Mouse (Mus musculus) hindbrain, embryonic 10.5 days (tissue): Measurements from ENCODE around the gene Psmb10. TPM values are rescaled to one million over a fixed set of nuclear protein-coding genes. Genes with fewer than 3 reads are reported as not detected.

Experiments
- DNase-seq: peaks from one replicate; pipeline ENCODE4 v3.0.0-alpha.2; 2017; ENCODE audit warnings: low spot score
- H3K27ac ChIP-seq: fragments of 300-500 bp; sonication (generic); 2 replicates; pipeline ENCODE4 v1.5.1; 2016; ENCODE audit warnings: mild to moderate bottlenecking, moderate library complexity
- H3K27me3 ChIP-seq: fragments of 300-500 bp; sonication (generic); 2 replicates; pipeline ENCODE4 v1.6.1; 2016; ENCODE audit warnings: mild to moderate bottlenecking; ENCODE audit not compliant: poor library complexity, insufficient read depth, severe bottlenecking
- H3K36me3 ChIP-seq: fragments of 300-500 bp; sonication (generic); 2 replicates; pipeline ENCODE4 v1.6.1; 2016; ENCODE audit warnings: mild to moderate bottlenecking, moderate library complexity
- H3K4me1 ChIP-seq: fragments of 300-500 bp; sonication (generic); replicated peaks from 2 replicates; pipeline ENCODE4 v1.6.1; 2016; ENCODE audit warnings: mild to moderate bottlenecking
- H3K4me3 ChIP-seq: fragments of 300-500 bp; sonication (generic); 2 replicates; pipeline ENCODE4 v1.5.1; 2016; ENCODE audit warnings: mild to moderate bottlenecking, moderate library complexity
- H3K9me3 ChIP-seq: fragments of 300-500 bp; sonication (generic); 2 replicates; pipeline ENCODE4 v1.6.1; 2016; ENCODE audit warnings: mild to moderate bottlenecking, moderate library complexity
- WGBS: fragments of 180-500 bp; shearing (Covaris S2); methylation state at CpG from one replicate; pipeline ENCODE4 v1.1.7; 2016; 5-methylcytosine and 5-hydroxymethylcytosine counted together
- polyA plus RNA-seq: library from polyadenylated mRNA; unstranded; fragments of >200 nt; fragmentation: Nextera tagmentation; extraction: Ambion mirVana; gene quantifications from 2 replicates; pipeline ENCODE4 v1.2.1, GENCODE M21; 2016

The Psmb10 gene
- polyA plus RNA-seq, 1 experiment from 2014 or later: 32.7 TPM

DNA sequence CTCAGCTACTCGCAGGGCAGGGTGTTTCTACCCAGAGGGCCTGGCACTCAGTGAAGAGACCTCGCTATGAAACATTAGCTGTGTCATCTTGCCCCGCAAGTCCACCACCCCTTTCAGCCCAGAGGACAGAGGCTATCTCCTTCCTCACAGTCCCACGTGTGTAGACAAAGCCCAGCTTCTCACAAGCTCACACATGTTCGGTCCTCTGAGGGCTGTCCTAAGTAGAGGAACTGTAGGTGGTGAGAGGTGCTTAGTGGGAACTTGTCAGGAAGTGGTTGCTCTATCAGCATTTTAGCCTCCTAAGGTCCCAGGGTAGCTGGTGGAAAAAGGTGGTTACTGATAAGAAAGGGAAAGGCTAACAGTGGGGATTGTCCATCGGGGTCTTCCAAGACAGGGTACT lies 3.1 kb downstream of the Psmb10 start:
- no peak overlapping the region for H3K4me3 ChIP-seq

DNA sequence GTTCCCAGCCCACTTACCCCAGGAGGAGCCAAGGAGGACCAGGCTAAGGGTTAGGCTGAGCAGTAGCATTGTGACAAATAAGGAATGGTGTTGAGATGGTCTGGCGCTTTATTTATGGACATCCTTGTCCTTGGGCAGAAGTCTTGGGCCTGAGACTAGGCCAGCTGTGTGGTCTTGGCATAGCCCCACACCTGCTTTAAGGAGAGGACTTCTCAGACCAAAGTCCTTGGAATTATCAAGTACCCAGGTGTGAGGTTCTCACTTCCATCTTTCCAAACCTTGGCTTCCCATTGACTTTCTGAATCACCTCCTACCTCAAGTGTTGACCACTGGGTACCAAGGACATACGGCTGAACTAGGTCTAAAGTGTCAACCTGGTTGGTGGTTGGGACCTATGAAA lies 4.5 kb downstream of the Psmb10 start, which contains the start of gene Ctrl:
Ctrl (minus strand) TSS at position 101 of the 400 bp plus-strand sequence.
- H3K27ac ChIP-seq: no peak within 1 kb of the TSS
- H3K36me3 ChIP-seq: peaks cover 36% of the 10 kb centered on the region
- H3K27me3 ChIP-seq: no peaks in the 10 kb centered on the region
- H3K9me3 ChIP-seq: no peaks in the 10 kb centered on the region
- peaks cover 37% of the 10 kb centered on the region for H3K4me1 ChIP-seq
- no peak for DNase-seq
- 90% methylated on average over 2 of the region's 2 CpGs for WGBS
- H3K4me3 ChIP-seq: no peak within 1 kb of the TSS

More for the DNA sequence above, 3.1 kb downstream of the Psmb10 start:
- Histone ChIP-seq H3K27me3 (no peaks in the 10 kb centered on the region), H3K36me3 (peaks cover 31% of the 10 kb centered on the region), H3K4me1 (peaks cover 37% of the 10 kb centered on the region), H3K27ac (no peak overlapping the region), H3K9me3 (no peaks in the 10 kb centered on the region)
- no peak for DNase-seq
- 81% methylated on average over 6 of the region's 6 CpGs for WGBS

DNA sequence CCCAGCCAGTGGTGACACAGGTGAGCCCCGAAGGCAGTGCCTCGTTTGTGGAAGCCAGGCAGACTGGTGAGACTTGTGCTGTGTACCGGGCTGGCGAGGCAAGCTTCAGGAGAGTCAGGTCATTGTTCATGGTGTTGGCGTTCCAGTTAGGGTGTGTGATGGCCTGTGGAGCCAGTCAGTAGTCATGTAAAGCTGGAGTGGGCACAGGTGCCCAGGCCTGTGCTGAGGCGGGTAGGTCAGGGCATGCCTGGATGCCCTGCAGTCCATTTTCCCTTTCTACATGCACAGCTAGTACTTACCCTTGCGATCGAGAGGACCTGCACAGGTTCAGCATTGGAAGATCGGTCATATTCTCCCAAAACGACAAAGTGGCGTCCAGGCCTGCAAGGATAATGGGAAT lies 5.7 kb downstream of the Psmb10 start:
- Histone ChIP-seq H3K27me3 (no peaks in the 10 kb centered on the region), H3K9me3 (no peaks in the 10 kb centered on the region), H3K36me3 (peaks cover 36% of the 10 kb centered on the region), H3K27ac (no peak overlapping the region), H3K4me1 (peaks cover 28% of the 10 kb centered on the region), H3K4me3 (no peak overlapping the region)
- no peak for DNase-seq
- WGBS: 92% methylated on average over 11 of the region's 11 CpGs

DNA sequence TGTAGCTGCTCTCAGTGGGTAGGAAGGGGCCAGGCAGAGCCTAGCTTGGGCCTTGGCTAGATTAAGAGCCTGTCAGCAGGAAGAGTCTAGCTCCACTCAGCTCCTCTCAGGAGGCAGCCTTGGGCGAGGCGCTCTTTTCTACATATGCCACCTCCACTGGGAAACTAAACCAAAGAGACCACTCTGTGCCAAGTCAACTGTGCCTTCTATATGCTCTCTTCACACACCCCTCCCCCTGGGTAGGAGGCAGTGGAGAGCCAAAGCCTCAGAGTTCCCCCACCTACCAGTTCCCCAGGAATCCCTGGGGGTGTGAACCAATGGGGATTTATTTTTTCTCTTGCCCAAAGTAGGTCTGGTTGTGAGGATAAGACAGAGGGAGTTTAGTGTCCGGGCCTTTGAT lies 7.0 kb downstream of the Psmb10 start:
- H3K9me3 ChIP-seq: no peaks in the 10 kb centered on the region
- DNase-seq: no peak
- WGBS: 96% methylated on average over 3 of the region's 3 CpGs
- no peak overlapping the region for H3K27ac ChIP-seq
- H3K36me3 ChIP-seq: peaks cover 40% of the 10 kb centered on the region
- H3K4me3 ChIP-seq: no peak overlapping the region
- no peaks in the 10 kb centered on the region for H3K27me3 ChIP-seq
- H3K4me1 ChIP-seq: peaks cover 19% of the 10 kb centered on the region

DNA sequence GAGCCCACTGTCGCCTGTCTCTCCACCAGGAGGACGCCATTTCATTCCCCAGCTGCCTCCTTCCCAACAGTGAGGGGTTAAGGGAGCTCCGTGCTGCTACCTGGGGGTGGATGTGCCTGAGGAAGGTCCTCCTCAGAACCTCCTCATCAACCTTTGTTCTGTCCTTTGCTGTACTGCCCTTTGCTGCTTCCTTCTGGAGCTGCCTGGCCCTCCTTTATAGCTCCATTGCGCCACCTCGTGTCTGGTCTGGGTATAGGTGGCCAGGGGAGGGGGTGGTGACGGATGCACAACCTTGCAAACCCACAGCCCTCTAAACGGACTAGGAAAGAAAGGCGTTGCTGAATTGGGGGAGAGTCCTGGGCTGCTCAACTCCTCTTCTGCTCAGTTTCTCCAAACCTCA lies 7.6 kb downstream of the Psmb10 start:
- H3K4me3 ChIP-seq: no peak overlapping the region
- H3K4me1 ChIP-seq: peaks cover 13% of the 10 kb centered on the region
- peaks cover 40% of the 10 kb centered on the region for H3K36me3 ChIP-seq
- DNase-seq: peak; percentile 82
- peak overlapping the region; percentile 83 for H3K27ac ChIP-seq
- 13% methylated on average over 8 of the region's 8 CpGs for WGBS
- no peaks in the 10 kb centered on the region for H3K9me3 ChIP-seq
- no peaks in the 10 kb centered on the region for H3K27me3 ChIP-seq

DNA sequence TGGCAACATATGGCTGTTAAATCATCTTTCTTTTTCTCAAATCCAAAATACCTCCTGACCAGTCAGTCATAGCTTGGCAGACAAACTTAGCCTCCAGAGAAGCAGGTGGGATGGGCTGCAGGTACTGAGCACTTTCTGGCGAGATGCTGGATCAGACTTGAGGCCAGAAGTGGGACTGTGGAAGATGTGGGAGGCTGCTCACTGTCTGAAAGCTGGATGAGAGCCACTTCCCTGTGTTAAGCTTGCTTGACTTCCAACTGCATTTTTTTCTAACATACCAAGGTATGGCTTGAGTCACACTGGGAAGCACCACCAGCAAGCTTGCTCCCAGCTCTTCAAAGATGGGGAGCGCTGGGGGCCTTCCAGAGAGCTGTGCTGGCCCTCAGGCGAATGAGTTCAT lies 13.1 kb downstream of the Psmb10 start:
- Histone ChIP-seq H3K27me3 (no peaks in the 10 kb centered on the region), H3K36me3 (peaks cover 31% of the 10 kb centered on the region), H3K9me3 (no peaks in the 10 kb centered on the region), H3K27ac (no peak overlapping the region), H3K4me1 (no peaks in the 10 kb centered on the region), H3K4me3 (no peak overlapping the region)
- WGBS: 74% methylated on average over 3 of the region's 3 CpGs
- no peak for DNase-seq

DNA sequence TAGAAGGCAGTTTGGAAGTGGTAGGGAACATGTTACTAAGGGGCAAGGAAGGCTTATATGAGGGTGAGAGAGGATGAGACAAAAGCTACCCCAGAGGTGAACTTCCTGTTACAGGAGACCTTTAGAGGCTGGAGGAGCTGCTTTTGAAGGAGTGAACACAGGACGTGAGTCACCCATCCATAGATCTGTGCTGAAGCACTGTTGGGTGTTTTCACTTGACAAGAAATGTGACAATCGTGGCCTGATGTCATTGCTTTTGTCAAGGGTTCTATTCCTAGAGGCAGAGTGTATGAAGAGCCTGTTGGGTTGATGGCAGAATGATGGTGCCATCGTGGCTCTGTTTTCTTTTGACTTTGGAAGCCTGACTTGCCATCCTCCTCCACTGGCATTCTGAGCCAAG lies 18.9 kb downstream of the Psmb10 start:
- no peak overlapping the region for H3K4me3 ChIP-seq
- no peaks in the 10 kb centered on the region for H3K9me3 ChIP-seq
- no peak for DNase-seq
- H3K27ac ChIP-seq: no peak overlapping the region
- H3K36me3 ChIP-seq: peaks cover 46% of the 10 kb centered on the region
- H3K27me3 ChIP-seq: no peaks in the 10 kb centered on the region
- WGBS: 85% methylated on average over 3 of the region's 3 CpGs
- H3K4me1 ChIP-seq: no peaks in the 10 kb centered on the region

DNA sequence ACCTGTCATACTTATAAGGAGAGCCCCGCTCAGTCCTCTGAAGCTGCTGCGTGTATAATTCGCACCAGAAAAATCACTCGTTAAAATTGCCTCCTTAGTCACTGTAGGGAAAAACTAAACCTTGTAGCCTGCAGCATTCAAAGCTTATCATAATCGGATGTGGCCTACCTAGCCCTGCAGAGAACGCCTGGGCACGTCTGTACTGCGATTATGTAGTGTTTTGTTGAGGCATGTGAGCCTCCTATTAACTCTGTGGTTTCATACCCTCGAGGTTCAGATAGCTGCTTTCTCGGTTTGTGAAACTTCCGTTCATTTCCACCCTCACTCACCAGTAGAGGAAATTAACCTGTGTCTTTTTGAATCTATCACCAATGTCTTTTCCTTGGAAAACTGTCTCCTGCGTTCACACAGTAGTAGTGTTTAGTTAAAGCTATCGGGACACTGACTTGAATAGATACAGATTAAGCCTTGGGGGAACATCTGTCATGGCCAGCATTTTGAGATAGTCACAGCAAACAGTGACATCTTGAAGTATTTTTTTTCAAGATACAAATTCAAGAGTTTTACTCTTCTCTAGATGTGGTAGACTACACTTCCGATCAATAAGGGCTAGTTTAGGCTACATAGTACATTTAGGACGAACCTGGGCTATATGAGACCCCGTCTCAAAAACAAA lies 37.2 kb downstream of the Psmb10 start:
- Histone ChIP-seq H3K27ac (peak overlapping the region; percentile 98), H3K36me3 (no peaks in the 10 kb centered on the region), H3K9me3 (no peaks in the 10 kb centered on the region), H3K4me3 (peak overlapping the region; percentile 93), H3K4me1 (peaks cover 13% of the 10 kb centered on the region), H3K27me3 (no peaks in the 10 kb centered on the region)
- DNase-seq: no peak
- 43% methylated on average over 16 of the region's 16 CpGs for WGBS

DNA sequence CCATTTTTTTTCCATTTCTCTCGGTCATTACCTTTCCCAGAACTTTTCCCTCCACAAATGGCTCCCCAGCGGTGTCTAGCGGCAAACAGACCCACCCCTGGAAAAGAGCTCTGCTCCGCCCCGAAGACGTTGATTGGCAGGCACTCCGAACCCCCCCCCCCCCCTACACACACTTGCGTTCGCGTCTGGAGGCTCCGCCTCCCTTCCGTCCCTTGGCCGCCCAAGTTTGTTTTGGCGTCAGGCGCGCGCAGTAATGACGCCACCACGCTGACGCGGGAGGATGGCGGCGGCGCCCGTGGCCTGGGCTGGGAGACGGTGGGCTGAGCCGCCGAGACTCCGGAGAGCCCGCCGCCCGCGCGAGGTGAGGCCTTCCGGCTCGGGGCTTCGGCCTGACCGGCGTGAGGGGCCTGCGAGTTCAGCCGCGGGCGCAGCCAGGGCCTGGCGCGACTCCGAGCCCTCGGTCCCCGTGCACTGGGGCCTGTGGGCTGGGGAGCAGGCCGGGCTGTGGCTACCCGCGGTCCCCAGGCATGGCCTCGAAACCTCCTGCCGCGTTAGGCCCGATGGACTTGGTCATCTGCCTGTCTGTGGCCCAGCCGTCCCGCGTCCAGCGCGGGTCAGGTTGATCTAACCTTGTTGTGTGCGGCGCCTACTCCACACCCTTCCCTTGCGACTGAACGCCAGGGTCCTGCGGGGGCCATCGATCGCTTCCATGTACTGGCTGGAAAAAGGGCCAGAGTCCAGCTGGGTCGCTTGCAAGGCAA lies 37.9 kb downstream of the Psmb10 start, which contains the start of gene Pskh1:
Pskh1 (plus strand) TSS at position 262 of the 761 bp plus-strand sequence.
- no peaks in the 10 kb centered on the region for H3K27me3 ChIP-seq
- peaks cover 13% of the 10 kb centered on the region for H3K4me1 ChIP-seq
- peaks cover 2% of the 10 kb centered on the region; the same call in 1 of the 2 replicates for H3K36me3 ChIP-seq
- no peaks in the 10 kb centered on the region for H3K9me3 ChIP-seq
- WGBS: under 1% methylated on average over 68 of the region's 68 CpGs
- DNase-seq: peak; percentile 95
- peak within 1 kb of the TSS; percentile 93 for H3K4me3 ChIP-seq
- peak within 1 kb of the TSS; percentile 98 for H3K27ac ChIP-seq

DNA sequence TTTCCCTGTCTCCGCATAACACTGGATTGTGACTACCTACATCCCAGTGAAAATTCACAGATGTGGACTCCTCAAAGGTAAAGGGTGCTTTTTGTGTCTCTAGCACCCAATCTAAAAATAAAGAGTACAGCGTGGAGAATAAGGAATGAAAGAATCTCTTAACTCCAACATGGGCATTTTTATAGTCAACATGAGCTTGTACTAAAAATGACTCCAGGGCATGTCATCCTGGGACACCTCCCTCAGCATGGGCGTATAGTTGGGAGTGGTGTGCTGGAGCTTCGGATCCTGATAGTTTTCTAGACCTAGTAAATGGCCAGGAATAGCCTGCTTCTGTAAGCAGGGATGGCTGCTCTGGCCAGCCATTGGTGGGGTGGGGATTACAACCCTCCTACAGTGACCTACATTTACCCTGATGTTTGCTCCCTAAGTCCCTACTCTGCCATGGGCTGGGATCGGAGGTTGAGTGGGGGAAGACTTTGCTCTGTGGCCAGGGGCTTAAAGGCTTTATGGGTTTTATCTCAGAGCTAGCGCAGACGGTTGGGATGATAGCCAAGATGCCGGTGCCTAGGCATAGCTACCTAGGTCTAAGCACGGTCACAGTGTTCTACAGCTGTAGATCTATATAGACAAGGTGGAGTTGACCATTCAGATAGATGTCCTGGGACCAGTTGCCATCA lies 40.3 kb downstream of the Psmb10 start:
- H3K4me1 ChIP-seq: peaks cover 22% of the 10 kb centered on the region
- DNase-seq: no peak
- no peaks in the 10 kb centered on the region for H3K27me3 ChIP-seq
- H3K36me3 ChIP-seq: peaks cover 16% of the 10 kb centered on the region
- no peak overlapping the region for H3K4me3 ChIP-seq
- H3K9me3 ChIP-seq: no peaks in the 10 kb centered on the region
- no peak overlapping the region for H3K27ac ChIP-seq
- WGBS: 82% methylated on average over 9 of the region's 9 CpGs

DNA sequence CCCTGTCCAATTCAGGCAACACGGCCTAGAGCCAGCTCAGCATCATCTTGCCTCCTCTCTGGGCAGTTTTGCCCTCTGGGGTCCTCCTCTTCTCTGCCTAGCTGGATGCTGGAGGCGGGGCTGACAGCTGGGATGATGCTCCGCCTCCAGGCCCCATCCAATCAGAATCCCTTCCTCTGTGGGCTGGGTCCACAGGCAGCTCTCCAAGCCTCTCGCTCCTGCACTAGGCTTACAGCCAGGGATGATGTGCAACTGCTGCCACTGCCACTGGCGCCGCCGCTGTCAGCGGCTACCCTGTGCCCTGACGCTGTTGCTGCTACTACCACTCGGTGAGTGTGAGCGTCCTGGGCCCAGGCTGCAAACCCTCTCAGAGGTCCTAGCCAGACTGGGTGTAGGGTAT lies 44.9 kb downstream of the Psmb10 start, which contains the start of gene Nrn1l:
Nrn1l (plus strand) TSS at position 229 of the 400 bp plus-strand sequence.
- Histone ChIP-seq H3K4me1 (peaks cover 13% of the 10 kb centered on the region), H3K4me3 (peak within 1 kb of the TSS; percentile 26), H3K36me3 (peaks cover 62% of the 10 kb centered on the region), H3K27ac (0 out of 2 replicates have a peak within 1 kb of the TSS, but pooled peaks have one; percentile 25), H3K27me3 (no peaks in the 10 kb centered on the region), H3K9me3 (no peaks in the 10 kb centered on the region)
- 4% methylated on average over 11 of the region's 11 CpGs for WGBS
- DNase-seq: peak; percentile 77

DNA sequence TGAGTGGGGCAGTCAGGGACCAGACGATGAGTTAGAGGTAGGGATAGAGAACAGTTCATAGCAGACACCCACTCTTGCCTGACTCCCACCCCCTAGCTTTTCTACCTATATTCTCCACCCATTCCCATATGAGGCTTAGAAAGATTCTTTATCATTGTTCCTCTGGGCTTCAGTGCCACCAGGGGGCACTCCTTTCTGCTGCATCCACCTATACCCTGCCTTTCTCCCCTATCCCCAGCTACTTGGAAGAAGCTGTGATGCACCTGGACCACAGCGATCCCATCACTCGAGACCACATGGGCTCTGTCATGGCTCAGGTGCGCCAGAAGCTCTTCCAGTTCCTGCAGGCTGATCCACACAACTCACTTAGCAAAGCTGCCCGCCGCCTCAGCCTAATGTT lies 45.8 kb downstream of the Psmb10 start:
- H3K9me3 ChIP-seq: no peaks in the 10 kb centered on the region
- no peak overlapping the region for H3K4me3 ChIP-seq
- H3K36me3 ChIP-seq: peaks cover 71% of the 10 kb centered on the region
- WGBS: 90% methylated on average over 6 of the region's 6 CpGs
- H3K27ac ChIP-seq: no peak overlapping the region
- DNase-seq: no peak
- H3K27me3 ChIP-seq: no peaks in the 10 kb centered on the region
- H3K4me1 ChIP-seq: peaks cover 13% of the 10 kb centered on the region

DNA sequence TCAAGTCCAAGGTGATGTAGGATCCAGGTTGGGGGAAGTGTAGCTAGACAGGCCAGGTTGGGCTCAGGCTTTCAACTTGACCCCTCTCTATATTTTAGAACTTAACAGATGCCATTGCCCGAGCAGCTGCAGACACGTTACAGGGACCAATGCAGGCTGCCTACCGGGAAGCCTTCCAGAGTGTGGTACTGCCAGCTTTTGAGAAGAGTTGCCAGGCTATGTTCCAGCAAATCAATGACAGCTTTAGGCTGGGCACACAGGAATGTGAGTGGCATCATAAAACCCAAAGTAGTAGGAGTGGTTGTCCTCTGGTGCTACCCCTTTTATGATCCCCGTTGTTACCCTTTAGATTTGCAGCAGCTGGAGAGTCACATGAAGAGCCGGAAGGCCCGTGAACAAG lies 47.4 kb downstream of the Psmb10 start:
- DNase-seq: no peak
- Histone ChIP-seq H3K27ac (no peak overlapping the region), H3K4me3 (no peak overlapping the region), H3K9me3 (no peaks in the 10 kb centered on the region), H3K4me1 (peaks cover 13% of the 10 kb centered on the region), H3K27me3 (no peaks in the 10 kb centered on the region), H3K36me3 (peaks cover 87% of the 10 kb centered on the region)
- WGBS: 95% methylated on average over 6 of the region's 6 CpGs
